Mouse (Mus musculus) erythroblast, adult 5-6 weeks (primary cell): ENCODE data around the gene Cyp2ab1. TPM values are rescaled to one million over a fixed set of nuclear protein-coding genes. Genes with fewer than 3 reads are reported as not detected.

ENCODE experiments used
- ATAC-seq: replicated peaks from 2 replicates; pipeline ENCODE4 v1.8.0; 2016; ENCODE audit warnings: moderate number of reproducible peaks, mild to moderate bottlenecking, moderate TSS enrichment, inconsistent platforms; ENCODE audit not compliant: poor library complexity, low FRiP score, severe bottlenecking
- total RNA-seq, 2 experiments: library from RNA; stranded (forward) in 1 of 2; stranded (reverse) in 1 of 2; fragments of 150-400 nt in 1 of 2; fragments of 200-764, 138-1000 nt in 1 of 2; gene quantifications; 2 replicates each; pipeline versions ENCODE4 v1.2.3 to v1.2.4; 2015 to 2017; ENCODE audit warnings: low replicate concordance in 2 of 2

Gene Cyp2ab1
- total RNA-seq, 2 experiments from 2014 or later: 0.77 to 1.3 TPM

GRCm38 (mm10) chr16:20279395-20279794, 45.8 kb downstream of the Cyp2ab1 start:
- no peak for ATAC-seq

GRCm38 (mm10) chr16:20272994-20273393, 52.2 kb downstream of the Cyp2ab1 start:
- no peak for ATAC-seq

GRCm38 (mm10) chr16:20271339-20271738, 53.9 kb downstream of the Cyp2ab1 start:
- ATAC-seq: no peak

- ATAC-seq: no peak
Measured at GRCm38 (mm10) chr16:20265089-20265488, 60.1 kb downstream of the Cyp2ab1 start.

Other genes with a start within 250 kb of the Cyp2ab1 start
- gene Klhl24, start 227.9 kb downstream of the Cyp2ab1 start, total RNA-seq (2015; ENCODE audit: low replicate concordance): 52.1 and 62.5 TPM in 2 replicates
- gene Klhl24, start 227.9 kb downstream of the Cyp2ab1 start, total RNA-seq (2017; ENCODE audit: low replicate concordance): 39.6 and 44.5 TPM in 2 replicates
- 4.4 and 16.5 TPM in 2 replicates for gene Yeats2, start 184.3 kb downstream of the Cyp2ab1 start, total RNA-seq (2015; ENCODE audit: low replicate concordance)
- gene Yeats2, start 184.3 kb downstream of the Cyp2ab1 start, total RNA-seq (2017; ENCODE audit: low replicate concordance): 5.9 and 12.8 TPM in 2 replicates
- not detected in 2 replicates for gene Map6d1, start 84.0 kb downstream of the Cyp2ab1 start, total RNA-seq (2015; ENCODE audit: low replicate concordance)
- gene Map6d1, start 84.0 kb downstream of the Cyp2ab1 start, total RNA-seq (2017; ENCODE audit: low replicate concordance): not detected in 2 replicates
- gene Parl, start 23.0 kb downstream of the Cyp2ab1 start, total RNA-seq (2015; ENCODE audit: low replicate concordance): 31.3 and 47.3 TPM in 2 replicates
- 7.1 and 30.9 TPM in 2 replicates for gene Parl, start 23.0 kb downstream of the Cyp2ab1 start, total RNA-seq (2017; ENCODE audit: low replicate concordance)
- gene Abcc5, start 101.0 kb upstream of the Cyp2ab1 start, total RNA-seq (2015; ENCODE audit: low replicate concordance): 26.8 and 30.0 TPM in 2 replicates
- gene Abcc5, start 101.0 kb upstream of the Cyp2ab1 start, total RNA-seq (2017; ENCODE audit: low replicate concordance): 32.8 and 56.3 TPM in 2 replicates
- 7.7 and 10.4 TPM in 2 replicates for gene Eif2b5, start 173.4 kb upstream of the Cyp2ab1 start, total RNA-seq (2015; ENCODE audit: low replicate concordance)
- gene Eif2b5, start 173.4 kb upstream of the Cyp2ab1 start, total RNA-seq (2017; ENCODE audit: low replicate concordance): 9.1 and 14.1 TPM in 2 replicates
- 3.8 and 10.0 TPM in 2 replicates for gene Dvl3, start 191.6 kb upstream of the Cyp2ab1 start, total RNA-seq (2015; ENCODE audit: low replicate concordance)
- 1.1 and 1.7 TPM in 2 replicates for gene Dvl3, start 191.6 kb upstream of the Cyp2ab1 start, total RNA-seq (2017; ENCODE audit: low replicate concordance)
- gene Ap2m1, start 210.1 kb upstream of the Cyp2ab1 start, total RNA-seq (2015; ENCODE audit: low replicate concordance): 124 and 125 TPM in 2 replicates
- gene Ap2m1, start 210.1 kb upstream of the Cyp2ab1 start, total RNA-seq (2017; ENCODE audit: low replicate concordance): 81.1 and 126 TPM in 2 replicates
- gene Abcf3, start 223.2 kb upstream of the Cyp2ab1 start, total RNA-seq (2015; ENCODE audit: low replicate concordance): 8.2 and 11.0 TPM in 2 replicates
- gene Abcf3, start 223.2 kb upstream of the Cyp2ab1 start, total RNA-seq (2017; ENCODE audit: low replicate concordance): 8.9 and 24.7 TPM in 2 replicates